Mouse (Mus musculus): ENCODE results near the gene Adra1b.

Gene Adra1b

DNA sequence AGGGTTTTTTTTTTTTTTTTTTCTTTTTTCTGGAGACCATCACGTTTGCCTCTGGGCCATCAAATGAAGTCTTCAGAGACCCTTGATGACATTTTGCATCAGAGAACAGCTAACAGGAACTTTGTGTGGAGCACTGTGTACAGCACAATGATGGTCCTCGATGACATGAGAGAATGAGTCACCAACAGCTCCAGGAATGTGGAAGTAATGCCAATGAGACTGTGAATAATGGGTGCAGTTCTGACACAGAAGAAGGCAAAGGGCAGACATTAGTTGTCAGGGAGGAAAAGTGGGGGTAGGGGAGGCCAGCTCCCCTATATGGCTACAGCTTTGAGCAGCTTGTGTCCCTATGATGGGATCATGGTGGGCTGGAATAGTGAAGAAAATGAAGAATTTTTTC is 5.7 kb downstream of the Adra1b start:
- no peak for DNase-seq (ENCODE audit: low read depth)

DNA sequence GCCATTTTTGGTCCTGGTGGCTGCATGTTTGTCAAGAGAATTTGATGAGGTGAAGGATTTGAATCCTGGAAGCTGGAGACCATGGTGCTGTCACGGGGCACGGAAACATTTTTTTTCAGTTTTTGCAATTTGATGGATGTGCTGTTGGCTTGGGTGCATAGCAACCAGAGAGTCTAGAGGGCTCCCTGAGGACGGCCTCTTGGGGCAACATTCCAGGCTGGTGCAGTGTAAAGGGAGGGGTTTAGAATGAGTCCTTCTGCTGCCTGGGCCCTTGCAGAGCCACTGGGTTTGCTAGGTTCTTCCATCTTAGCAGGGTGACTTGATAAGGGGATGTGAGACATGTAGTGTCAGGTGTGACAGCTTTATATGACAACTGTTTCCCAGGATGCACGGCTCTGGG is 8.5 kb downstream of the Adra1b start:
- no peak for DNase-seq (ENCODE audit: low read depth)

GRCm38 (mm10) chr11:43891457-43891856 is 9.6 kb downstream of the Adra1b start:
- no peak for DNase-seq (ENCODE audit: low read depth)

DNA sequence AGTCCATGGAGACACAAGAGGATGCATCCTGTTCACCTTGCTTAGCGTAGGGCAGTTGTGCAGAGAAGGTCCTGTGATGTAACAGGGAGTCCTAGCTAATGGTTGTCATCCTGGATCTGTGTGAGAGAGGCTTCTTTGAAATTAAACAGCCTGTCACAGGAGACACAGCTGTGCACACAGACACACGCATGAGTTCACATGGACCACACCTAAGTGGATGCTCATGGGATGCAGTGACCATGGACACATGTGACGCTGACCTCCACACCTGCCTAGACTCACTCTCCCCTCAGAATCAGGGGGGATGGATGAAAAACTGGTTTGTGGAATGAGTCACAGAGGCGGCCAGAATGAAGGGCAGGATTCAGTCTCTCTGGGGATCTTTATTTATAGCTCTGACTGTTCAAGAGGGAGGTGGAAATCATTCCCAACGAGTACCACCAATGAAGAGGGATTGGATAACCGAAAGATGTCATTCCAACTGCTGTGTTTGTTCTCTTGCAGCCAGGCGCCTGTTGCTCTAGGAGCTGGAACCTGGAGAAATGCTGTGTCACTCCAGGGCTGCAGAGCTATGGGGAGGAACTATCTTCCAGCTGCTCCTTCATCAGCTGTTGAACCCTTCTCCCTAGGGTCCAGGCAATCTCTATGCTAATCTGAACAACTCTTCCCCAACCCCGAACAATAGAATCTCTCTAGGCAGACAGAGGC is 11.6 kb downstream of the Adra1b start:
- no peak for DNase-seq (ENCODE audit: low read depth)

GRCm38 (mm10) chr11:43888736-43889135 is 12.3 kb downstream of the Adra1b start:
- DNase-seq (ENCODE audit: low read depth): no peak

DNA sequence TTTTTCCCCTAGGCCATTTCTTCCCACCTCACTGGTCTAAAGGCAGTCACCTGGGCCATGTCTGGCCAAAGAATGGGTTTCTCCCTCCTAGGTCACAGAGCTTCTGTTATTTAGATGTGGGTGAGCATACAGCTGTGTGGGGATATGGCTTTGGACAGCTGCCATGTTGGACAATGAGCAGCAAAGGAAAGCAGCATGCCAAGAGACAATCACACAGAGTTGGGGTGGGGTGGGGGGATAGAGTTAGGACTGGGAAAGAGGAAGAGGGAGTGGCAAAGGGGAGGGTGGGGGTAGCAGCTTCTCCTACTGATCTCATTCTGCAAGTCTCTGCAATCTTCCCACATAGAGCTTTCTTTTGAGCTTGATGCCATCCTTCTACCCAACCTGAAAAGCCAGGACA is 13.4 kb downstream of the Adra1b start:
- DNase-seq (ENCODE audit: low read depth): no peak

GRCm38 (mm10) chr11:43884521-43884920 is 16.5 kb downstream of the Adra1b start:
- DNase-seq (ENCODE audit: low read depth): no peak

DNA sequence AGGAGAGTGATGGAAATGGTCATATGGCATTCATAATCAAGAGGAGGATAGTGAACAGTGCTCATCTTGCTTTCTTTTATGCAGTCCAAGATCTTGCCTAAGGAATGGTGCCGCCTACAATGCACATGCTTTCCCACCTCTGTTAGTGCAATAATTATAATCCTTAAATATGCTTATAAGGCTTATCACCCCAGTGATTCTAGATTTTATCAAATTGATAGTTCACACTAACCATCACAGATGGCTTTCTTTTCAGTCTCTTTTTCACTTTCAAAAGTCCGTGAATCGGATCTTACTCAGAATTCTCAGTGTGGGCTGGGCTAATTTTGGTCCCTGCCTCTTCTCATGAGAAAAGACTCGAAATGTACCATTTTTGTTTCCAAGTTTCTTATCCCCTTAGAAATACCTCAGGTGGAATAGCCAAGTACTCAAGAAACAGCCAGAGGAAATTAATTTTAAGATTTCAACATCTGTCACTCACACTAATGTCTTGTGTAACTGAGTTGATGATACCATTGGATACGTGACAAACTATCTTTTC is 17.3 kb downstream of the Adra1b start:
- DNase-seq (ENCODE audit: low read depth): no peak

- no peak for DNase-seq (ENCODE audit: low read depth)
Observed at GRCm38 (mm10) chr11:43877211-43877610, 23.8 kb downstream of the Adra1b start.

- no peak for DNase-seq (ENCODE audit: low read depth)
Observed at GRCm38 (mm10) chr11:43867721-43868281, 33.2 kb downstream of the Adra1b start.

DNA sequence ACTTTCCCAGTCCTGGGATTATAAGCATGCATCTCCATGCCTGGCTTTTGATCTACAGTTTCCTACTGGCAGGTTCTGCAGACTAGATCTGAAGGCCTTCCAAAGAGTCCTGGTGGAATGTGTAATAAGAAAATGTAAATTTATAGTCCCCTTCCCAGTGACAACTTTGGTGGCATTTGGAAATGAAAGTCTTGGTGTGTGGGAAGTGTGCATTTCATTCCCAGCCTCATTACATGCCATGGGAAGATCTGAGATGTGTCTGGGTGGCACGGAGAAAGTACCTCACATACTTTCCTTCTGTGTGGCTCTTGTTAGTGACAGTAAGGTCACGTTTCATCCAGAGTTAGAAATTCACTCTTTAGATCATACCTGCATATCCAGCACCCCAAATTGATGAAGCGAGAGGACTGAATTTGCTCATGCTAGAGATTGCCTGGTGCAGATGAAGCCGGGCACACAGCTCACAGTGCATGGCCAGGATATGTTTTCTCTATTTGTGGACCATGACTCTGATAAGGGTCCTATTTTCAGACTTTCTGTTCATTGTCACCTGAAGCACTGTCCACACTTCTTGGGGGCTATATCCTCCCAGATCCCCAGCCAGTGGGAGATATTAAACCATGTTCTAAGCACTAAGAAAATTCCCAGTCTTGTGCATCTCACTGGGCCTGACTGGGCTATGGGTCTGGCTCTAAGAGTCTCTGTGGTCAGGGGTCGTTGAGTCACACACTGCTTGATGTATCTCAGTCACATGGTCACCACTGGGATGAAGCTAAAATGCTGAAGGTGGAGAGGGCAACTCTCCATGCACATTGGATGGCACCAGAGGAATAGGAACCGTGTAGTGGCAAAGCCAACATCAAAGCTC is 35.5 kb downstream of the Adra1b start:
- DNase-seq (ENCODE audit: low read depth): no peak

GRCm38 (mm10) chr11:43853046-43853445 is 48.0 kb downstream of the Adra1b start:
- no peak for DNase-seq (ENCODE audit: low read depth)

DNA sequence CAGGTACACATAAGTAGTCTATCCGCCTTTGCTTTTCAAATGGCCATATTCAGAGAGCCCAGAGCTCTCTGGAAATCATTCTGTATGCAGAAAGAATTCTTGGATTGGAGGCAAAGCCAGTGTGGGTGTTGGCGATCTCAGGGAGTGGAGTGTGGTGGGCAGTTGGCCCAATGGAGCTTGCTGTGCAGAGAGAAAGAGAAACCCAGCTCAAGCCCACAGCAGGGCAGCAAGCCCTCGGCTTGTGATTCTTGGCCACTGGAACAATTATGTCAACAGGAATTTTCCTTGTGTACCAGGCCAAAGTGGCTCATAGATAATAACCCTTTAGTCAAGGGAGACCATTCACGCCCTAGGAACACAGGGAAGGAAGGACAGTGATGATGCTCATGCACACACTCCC is 53.0 kb downstream of the Adra1b start:
- DNase-seq (ENCODE audit: low read depth): no peak

- DNase-seq (ENCODE audit: low read depth): no peak
Observed at GRCm38 (mm10) chr11:43841596-43841995, 59.4 kb downstream of the Adra1b start.

- DNase-seq (ENCODE audit: low read depth): no peak
Observed at GRCm38 (mm10) chr11:43840491-43840890, 60.5 kb downstream of the Adra1b start.

DNA sequence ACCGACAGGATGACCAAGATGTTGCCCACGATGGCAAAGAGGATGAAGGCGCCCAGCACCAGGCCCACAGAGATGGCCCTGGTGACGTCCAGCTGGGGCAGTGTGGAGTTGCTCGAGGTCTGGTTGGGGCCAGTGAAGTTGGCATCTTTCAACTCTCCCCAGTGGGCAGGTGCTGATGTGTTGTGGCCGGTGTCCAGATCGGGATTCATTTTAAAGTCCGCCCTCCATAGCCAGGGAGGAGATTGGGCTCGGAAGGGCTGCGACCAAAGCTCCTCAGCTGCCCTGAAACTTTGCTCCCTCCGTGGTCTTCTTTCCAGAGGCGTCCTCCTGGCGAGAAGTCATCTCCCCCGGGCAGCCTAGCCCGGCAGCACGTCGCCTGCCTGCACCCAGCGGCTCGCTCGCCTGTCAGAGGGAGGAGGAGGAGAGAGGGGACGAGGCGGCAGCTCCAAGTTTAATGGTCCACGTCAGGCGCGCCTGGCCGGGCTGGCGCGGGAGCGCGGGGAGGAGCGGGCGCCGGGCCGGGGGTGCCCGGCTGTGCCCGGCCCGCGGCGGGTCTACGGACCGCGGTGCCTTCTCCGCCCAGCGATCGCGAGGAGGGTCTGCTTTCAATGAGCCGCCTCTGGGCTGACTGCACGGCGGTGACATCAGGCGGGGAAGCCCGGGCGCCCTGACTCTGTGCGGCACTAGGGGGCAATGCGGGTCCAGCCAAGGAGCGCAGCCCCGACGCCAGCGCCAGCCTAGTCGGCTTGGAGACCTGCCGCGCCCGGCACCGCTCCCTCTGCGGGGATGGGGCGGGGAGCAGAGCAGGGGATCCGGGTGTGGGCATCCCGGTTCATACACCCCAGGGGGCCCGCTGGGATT is 64.9 kb downstream of the Adra1b start:
- peak; percentile 9 for DNase-seq (ENCODE audit: low read depth)

GRCm38 (mm10) chr11:43835456-43835855 is 65.6 kb downstream of the Adra1b start:
- DNase-seq (ENCODE audit: low read depth): no peak

- no peak for DNase-seq (ENCODE audit: low read depth)
Observed at GRCm38 (mm10) chr11:43834531-43834930, 66.5 kb downstream of the Adra1b start.

DNA sequence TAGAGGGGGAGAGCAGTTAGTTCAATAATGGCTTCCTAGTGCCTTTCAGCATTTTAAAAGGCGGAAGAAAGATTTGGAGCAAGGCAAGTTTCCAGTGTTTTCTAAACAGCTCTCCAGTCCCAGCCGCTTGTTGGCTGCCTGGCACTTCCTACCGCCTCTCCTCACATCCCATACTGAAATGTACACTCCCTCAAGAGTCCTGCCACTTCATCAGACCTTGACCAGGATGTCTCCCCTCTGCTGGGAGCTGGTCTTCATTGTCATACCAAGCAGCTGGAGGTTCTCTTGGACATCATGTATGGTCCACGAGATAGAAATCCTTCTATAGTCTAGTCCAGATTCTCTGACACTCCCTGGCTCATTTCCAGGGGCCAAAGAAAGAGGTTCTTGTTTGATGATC is 69.5 kb downstream of the Adra1b start:
- no peak for DNase-seq (ENCODE audit: low read depth)

DNA sequence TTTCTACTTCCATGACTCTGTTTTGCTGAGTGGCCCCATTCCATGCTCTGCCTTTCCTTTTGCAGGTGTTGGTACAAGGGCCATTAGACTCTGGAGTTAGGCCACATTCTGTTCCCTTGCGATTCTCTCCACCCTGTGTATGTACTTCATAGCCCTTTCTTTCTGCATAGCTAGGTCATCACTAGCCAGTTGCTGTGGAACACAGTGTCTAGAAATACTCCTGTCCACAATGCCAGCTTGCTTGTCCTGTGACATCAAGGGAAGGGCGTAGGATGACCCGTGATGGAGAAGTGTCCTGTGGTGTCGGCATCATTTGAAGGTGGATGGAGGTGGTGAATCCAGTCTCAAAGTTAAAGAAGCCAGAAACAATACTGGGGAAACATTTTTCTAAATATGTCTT is 74.2 kb downstream of the Adra1b start:
- DNase-seq (ENCODE audit: low read depth): no peak

DNA sequence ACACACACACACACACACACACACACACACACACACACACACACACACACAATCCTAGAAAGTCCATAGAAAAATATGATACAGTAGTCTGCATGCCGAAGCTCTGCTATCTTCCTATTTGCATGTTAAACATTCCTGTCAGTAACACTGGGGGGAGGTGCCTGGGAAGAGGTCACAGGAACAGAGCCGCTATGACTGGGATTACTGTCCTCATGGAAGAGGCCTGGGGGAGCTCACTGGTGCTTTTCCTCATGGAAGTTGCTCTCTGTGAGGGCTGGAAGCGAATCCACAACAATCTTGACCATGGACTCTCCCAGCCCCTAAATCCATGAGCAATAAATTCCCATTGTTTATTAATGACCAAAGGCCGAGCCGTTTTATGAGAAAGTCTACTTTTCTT is 77.7 kb downstream of the Adra1b start:
- DNase-seq (ENCODE audit: low read depth): no peak
